Mouse (Mus musculus): ENCODE results near the gene Rora.

- TF ChIP-seq MAX (IDR thresholded peaks at IDR 0.05) (no peak), CTCF (IDR thresholded peaks at IDR 0.05; ENCODE audit: control insufficient read depth, insufficient read depth, insufficient read length) (no peak), USF1 (IDR thresholded peaks at IDR 0.05; ENCODE audit: low read depth) (no peak), MYOD1 (IDR thresholded peaks at IDR 0.05; ENCODE audit: control insufficient read depth, insufficient read length, low read depth) (no peak), MYOG (IDR thresholded peaks at IDR 0.05; ENCODE audit: control insufficient read depth, extremely low read depth, insufficient read length) (no peak), FOSL1 (IDR thresholded peaks at IDR 0.05; ENCODE audit: insufficient read depth, low read length, poor library complexity, severe bottlenecking) (no peak), CEBPB (IDR thresholded peaks at IDR 0.05; ENCODE audit: low read depth) (no peak)
These were observed 205.9 kb downstream of the Rora start for GRCm38 (mm10) chr9:68859500-68859899.
